Mouse (Mus musculus) telencephalon, adult 2 months (tissue): ENCODE data around the gene Adrb1.
"Not testable (repeated sequence)": the region's sequence is repeated elsewhere in the genome, so short reads cannot be mapped to it uniquely, and the experiment has no call there.

Experiments
- DNase-seq: peaks from one replicate; pipeline ENCODE4 v3.0.0-alpha.2; 2011; ENCODE audit warnings: low read depth, low spot score

Adrb1 gene

DNA sequence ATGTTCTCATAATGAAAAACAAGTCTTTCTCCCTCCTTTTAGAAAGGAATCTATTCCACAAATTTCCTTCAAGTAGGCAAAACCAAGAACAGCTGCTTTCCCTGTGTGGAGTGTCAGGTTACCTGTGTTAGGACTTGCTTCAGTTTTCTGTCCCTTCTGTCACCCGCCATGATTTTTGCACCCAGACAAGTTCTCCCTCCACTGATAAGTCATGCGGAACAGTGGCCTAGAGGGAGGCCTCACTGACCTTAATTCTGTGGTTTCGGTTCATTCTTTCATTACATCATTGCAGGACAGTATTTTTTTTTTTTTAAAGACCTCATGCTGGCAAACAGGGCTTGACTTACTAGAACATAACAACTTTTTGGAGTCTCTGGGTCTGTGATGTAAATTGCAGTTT lies 27.3 kb downstream of the Adrb1 start:
- no peak for DNase-seq

DNA sequence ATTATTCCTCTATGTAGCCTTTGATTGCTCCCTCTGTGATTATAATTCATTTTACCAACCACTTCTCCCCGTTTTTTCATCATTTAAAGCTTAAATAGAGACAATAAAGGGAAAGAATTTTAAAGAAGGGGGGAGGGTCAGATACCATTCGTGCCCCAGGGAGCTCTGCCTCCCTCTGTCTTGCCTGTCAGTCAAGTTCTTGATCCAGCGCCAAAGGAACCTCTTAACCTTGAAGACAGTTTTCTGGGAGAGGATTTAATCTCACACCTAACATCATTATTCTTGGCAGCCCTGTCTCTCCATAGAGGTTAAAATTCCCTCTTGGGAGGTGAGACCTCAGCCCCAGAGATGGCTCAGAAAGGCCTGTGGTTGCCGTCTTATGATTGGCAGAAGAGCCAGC lies 28.7 kb downstream of the Adrb1 start:
- no peak for DNase-seq

DNA sequence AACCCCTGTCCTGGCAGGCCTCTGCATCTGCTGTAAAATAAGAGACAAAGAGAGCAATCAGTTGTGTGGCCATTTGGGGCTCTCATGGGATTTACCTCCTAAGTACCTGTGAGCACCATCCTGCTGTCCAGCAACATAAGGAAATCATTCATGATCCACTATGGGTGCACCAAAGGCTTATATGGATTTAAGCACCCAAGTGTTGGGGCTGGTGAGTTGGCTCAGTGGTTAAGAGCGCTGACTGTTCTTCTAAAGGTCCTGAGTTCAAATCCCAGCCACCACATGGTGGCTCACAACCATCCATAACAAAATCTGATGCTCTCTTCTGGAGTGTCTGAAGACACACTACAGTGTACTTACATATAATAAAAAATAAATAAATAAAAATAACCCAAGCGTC lies 32.5 kb downstream of the Adrb1 start:
- DNase-seq, result not testable (repeated sequence)

DNA sequence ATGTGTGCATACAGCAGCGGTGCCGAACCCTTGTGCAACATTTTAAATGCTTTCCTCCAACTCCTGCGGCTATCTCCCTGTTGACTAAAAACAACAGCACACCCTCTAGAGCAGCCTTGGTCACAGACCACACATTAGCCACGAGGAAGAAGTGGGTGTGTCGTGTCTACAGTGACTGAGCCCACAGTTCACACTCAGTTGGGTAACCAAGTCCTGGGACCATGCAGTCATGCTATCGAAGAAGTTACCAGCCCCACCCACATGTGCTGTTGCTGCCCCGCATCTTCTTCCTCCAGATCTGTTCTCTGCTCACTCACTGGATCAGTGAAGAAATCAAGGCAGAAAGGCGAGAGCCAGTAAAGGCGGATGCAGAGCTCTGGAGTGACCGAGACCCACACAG lies 34.4 kb downstream of the Adrb1 start:
- no peak for DNase-seq

DNA sequence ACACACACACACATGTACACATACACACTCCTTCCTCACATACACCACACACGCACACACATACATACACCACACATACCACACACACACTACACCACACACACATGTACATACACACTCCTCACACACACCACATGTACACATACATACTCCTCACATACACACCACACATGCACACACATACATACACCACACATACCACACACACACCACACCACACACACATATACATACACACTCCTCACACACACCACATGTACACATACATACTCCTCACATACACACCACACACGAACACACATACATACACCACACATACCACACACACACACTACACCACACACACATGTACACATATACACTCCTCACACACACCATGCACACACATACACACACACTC lies 36.3 kb downstream of the Adrb1 start:
- DNase-seq, result no peak

DNA sequence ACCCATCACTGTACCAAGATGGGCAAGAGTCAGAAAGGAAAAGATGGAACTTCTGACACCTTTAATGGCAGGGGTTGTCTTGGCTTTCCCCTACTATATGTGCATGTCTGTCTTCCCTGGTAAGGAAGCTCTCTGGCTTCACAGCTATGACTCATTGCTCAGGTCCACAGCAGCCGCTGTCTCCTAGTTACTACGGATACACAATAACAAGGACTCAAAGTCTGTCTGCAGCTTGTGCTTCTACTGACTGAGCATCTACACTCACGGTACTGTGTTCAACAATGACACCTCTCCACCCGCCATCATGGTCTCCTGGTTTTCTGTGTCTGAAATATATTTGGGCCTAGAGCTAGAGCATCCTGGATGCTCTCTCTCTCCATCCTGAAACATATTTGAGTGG lies 37.7 kb downstream of the Adrb1 start:
- no peak for DNase-seq

DNA sequence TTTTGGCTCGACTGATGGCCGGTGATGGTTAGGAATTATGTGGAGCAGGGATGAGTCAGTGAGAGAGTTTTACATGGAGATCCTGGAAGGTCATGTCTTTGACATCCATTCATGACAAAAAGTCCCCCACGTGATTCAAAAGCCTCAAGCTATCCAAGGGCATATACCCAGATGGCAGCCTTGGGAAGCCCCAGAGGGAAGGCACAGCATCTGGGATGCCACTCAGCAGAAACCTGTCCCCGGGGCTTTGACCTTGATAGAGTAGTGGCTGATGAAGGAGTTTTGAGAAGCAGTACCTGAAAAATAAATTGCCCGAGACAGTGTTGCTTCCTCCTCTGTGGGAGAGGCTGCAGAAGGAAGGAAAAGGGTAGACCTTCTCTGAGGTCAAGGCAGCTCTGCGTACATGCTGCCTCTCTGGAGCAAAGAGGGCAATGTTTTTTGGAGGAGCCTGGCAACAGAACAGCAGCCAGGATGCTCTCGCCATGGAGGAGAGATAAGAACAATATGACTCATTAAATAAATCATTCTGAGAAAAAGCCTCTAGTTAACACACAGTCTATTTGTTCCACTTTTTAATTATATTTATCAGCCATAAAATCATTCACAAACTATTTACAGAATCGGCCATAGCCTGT lies 38.4 kb downstream of the Adrb1 start:
- no peak for DNase-seq

DNA sequence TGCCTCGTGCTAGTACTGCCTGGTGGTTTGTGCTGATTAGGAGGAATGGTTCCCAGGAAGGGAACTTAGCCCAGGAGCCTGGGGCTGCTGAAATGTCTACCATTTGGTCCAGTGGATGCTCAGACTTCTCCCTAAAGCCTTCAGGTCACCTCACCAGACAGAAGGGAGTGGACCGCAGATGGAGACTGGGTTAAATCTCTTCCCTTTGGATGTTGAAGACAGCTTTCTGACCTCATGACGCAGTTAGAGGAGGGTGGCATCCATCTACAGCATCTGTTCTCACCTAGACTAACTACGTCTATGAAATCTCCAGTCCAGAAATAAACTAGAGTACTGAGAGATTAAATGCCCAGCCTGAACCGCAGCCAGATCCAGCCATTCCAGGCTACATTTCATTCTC lies 39.1 kb downstream of the Adrb1 start:
- DNase-seq, result no peak

DNA sequence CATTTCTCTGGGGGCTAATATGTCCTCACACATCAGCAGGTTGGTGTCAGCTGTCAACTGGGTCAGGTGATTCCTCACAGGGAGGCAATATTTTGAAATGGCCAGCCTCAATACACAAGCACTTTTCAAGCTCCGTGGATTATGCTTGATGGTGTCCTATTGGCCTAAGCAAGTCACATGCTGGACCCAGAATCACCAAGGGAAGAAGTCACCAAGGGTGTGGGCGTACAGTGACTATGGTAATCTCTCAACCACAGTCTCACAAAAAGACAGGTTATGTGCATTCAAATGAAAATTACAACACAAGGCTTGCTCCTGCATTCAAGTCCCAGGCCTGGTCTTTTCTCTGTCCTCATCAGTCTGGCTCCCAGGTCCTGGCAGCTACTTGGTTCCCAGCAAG lies 39.7 kb downstream of the Adrb1 start:
- no peak for DNase-seq

DNA sequence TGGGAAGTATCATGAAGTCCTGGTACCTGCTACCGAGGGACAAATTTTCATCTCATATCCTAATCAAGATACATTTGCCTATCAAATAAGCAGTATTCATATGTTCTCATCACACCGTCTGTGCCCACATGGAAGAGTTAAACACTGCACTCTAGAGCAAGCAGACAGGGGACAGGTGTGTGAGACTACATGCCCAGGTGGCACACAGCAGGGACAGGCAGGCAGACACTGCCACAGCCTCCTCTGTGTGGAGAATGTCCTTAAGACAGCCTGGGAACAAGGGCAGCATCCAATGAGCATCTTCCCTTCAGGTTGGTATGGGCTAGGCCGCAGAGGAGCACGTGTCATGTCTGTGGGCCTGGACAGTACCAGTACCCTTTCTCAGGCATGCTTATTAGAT lies 40.7 kb downstream of the Adrb1 start:
- no peak for DNase-seq

DNA sequence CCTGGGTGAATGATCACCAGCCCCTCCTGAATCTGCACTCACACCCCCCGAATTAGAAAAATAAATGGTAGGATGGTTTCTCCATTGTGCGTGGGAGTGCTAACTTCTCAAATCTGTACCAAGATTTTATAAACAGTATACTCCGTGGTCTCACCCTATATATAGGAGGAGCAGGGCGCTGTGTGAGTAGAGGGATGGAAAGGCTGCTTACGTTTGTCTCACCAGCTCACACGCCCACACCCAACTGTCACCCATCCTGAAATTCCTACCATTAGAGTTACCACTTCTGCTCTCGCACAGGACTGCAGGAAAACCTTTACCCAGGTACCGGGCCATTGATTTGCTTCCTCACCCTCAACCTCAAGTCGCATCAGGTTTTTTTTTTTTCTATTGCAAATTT lies 47.0 kb downstream of the Adrb1 start:
- DNase-seq, result peak; percentile 62

DNA sequence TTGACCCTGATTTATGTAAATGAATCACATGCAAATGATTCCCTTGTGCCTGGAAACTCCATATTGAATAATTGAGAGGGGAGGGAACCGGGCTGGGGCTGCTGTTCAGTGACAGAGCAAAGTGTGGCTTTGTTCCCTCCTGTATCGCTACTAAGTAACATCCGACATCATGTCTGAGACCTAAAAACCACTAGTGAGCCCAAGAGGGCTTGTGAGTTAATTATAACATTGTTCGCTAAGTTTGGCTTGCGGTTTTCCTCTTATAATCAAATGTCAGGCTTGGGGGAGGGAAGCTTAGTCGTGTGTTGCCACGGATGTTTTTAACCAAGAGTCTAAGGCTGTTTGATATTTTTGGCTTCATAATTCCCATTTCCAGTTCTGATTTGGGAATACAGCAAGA lies 50.2 kb downstream of the Adrb1 start:
- no peak for DNase-seq

DNA sequence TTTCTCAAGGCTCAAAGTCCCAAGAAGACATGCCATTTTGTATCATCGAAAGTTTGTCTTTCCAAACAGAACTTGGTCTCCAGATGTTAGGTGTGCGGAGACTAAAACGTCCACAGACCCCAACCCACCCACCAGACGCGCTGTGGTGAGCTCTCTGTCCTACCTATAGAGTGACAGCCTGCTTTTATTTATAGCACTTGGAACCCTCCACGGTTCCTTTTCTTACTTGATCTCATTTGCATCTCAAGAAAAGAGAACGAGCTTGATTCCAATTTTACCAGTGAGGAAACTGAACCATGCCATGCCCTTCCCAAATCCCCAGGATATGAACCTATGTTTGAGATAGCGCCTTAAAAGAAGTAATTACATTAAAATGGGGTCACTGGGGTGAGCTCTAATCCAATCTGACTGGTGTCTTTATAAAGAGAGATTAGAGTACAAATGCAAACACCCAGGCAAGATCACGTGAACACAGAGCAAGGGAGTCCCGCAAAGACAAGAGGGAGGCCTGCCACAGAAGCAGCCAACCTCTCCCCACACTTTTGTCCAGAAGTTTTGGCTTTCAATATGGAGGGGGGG lies 51.5 kb downstream of the Adrb1 start:
- no peak for DNase-seq

DNA sequence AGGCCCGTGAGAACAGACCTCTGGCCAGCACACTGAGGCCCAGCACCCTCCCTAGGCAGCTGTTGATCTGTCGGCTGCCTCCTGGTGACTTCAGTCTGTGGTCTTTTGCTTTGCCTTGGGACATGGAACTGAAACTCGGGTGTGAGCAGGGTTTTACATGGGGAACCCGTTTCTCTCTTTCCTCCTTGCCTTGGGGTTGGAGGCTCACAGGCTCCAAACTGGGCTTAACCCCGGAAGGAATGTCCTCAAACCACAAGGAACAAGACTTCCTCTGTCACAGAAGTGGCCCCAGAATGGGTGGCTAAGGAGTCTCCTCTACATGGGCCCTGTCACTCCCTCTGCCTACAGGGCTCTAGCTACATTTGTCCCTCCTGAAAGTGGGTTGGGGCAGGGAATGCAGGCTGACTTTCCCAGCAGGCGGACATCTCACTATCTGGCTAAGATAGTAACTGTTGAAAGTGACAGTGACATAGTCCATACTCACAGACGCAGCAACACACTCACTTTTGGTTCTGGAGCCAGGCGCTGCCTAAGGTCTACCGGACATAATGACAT lies 52.5 kb downstream of the Adrb1 start:
- DNase-seq, result peak; percentile 18

DNA sequence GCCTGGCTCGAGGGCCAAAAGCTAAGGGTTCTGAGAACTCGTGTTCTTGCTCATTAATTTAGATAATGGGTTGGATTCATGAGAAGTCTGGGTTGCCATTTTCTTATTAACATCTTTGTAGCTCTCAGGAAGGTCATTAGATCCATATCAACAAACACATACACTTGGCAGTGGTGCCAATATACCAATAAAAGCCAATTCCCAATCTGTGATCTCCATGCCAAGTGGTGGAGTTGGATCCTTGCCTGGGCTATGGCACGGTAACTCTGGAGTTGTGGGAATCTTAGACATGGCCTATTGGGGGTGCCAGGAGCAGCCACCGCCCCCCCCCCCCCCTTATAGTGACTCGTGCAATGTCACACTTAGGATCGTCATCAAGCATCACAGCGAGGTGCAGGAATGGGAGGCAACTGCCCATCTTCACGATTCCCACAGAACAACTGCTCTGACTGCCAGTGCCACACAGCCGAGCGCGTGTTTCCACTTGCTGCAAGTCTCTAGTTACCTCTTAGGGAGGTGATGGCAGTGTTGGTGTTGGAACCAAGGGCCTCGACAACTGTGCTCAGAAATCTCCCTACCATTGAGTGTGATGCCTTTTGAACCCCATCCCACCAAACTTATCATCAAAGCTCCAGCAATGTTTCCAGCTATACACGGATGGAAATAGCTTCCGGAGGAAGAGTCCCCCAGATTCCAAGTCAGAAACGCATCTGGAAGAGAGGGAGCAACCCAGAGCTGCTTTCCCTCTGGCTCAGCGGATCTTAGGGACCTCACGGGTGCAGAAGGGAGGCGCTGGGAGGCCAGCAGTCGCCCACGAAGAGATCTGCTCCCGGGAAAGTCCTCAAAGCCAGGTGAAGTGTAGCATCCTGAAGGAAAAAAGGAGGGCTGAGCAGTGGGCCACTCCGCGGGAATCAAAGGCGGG lies 53.2 kb downstream of the Adrb1 start:
- no peak for DNase-seq

DNA sequence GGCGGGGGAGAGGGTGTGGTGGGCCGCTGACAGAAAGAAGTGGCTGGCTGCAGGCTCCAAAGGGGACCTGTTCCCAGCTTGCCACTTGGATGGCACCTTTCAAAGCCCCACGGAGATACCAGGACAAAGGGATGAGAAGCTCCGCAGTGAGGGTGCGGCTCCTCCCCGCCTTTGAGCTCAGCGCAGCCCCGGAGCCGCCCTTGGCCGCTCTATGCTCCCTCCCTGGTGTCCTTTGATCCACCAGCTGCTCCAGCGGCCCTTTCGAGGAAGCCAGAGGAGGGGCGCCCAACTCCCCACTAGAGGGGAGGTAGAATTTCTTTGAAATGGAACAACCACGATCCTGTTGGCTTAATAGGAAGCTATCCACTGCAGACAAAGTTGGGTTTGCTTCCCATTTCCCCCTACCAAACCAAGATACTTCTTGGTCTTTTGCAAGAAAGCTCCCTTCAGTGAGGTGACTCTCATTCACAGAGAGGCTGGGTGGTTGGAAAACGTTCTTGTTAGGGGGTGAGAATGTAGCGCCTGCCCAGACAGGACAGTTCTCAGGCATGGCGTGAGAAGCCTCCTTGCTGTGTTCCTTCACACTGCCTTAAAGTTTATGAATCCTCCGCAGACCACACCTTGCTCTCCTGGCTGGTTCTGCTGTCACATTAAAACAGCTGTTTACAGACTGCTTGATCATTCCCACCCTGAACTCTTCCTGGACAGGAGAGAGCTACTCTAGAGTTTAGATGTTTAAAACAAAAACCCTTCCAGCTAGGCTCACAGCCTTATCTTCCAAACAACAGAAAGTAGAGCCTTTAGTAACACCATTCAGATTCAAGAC lies 54.1 kb downstream of the Adrb1 start:
- DNase-seq, result no peak

DNA sequence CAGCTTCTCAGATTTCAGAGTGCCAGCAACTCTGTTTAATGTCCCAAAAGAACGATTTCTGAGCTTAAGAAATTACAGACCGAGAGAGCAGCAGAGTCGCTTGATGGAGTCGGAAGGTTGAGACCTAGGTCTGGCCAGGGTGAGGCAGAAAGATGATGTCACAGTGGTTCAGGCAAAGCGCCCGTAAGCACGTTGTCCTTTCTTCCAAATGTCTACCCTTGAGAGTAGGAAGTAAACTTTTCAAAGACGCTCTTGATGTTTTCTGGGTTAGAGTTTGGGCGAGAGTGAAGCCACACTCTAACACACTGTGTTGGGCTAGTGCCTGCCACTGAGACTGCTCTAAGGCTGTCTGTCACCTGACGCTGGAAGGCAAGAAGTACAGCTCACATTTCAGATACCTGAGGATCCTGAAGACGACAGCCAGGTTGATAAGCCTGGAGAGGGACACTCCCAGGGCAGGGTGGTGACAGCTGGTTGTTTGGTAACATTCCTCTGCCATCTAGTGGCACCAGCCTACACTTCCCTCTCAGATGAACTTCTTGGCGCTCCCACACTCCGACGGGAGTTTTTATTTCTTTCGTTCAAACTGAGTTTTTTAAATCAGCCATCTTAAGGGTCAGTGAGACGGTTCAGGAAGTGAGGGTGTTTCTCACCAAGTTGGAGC lies 54.9 kb downstream of the Adrb1 start:
- DNase-seq, result peak; percentile 34

DNA sequence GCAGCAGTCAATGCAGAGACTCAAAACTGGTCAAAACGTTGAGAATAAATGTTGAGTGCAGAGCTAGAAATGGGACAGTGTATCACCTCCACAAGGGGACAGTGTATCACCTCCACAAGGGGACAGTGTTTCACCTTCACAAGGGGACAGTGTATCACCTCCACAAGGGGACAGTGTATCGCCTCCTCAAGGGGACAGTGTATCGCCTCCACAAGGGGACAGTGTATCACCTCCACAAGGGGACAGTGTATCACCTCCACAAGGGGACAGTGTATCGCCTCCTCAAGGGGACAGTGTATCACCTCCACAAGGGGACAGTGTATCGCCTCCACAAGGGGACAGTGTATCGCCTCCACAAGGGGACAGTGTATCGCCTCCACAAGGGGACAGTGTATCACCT lies 56.5 kb downstream of the Adrb1 start:
- not testable (repeated sequence) for DNase-seq
